Mouse (Mus musculus) hindbrain, postnatal 0 days (tissue): ENCODE measurements at regions not wholly inside any gene's neighbourhood (a gene's known extent, or its start where the extent isn't known, plus 50 kb on each side); places are given as distances from the start of the nearest gene placed in this dataset.

Experiments used
- ATAC-seq: fragments of 200-750 bp; cut with Nextera tagmentation; 2 replicates; pipeline ENCODE4 v1.8.0; 2017; ENCODE audit warnings: mild to moderate bottlenecking, moderate TSS enrichment, moderate library complexity
- DNase-seq: peaks from one replicate; pipeline ENCODE4 v3.0.0-alpha.2; 2015; ENCODE audit warnings: low spot score
- H3K27ac ChIP-seq: fragments of 300-500 bp; sonication (generic); 2 replicates; pipeline ENCODE4 v1.5.1; 2014; ENCODE audit warnings: mild to moderate bottlenecking
- H3K27me3 ChIP-seq: fragments of 300-500 bp; sonication (generic); 2 replicates; pipeline ENCODE4 v1.6.1; 2014; ENCODE audit warnings: low read length, mixed read lengths; ENCODE audit not compliant: insufficient read depth
- H3K36me3 ChIP-seq: fragments of 300-500 bp; sonication (generic); 2 replicates; pipeline ENCODE4 v1.6.1; 2014; ENCODE audit warnings: low read length, mixed read lengths; ENCODE audit not compliant: insufficient read depth
- H3K4me1 ChIP-seq: fragments of 300-500 bp; sonication (generic); 2 replicates; pipeline ENCODE4 v1.6.1; 2014; ENCODE audit warnings: antibody characterized with exemption, low read length, mixed read lengths; ENCODE audit not compliant: insufficient read depth
- H3K4me2 ChIP-seq: fragments of 300-500 bp; sonication (generic); 2 replicates; pipeline ENCODE4 v1.6.1; 2014; ENCODE audit warnings: low read depth, mild to moderate bottlenecking, low read length, moderate library complexity, mixed read lengths
- H3K4me3 ChIP-seq: fragments of 300-500 bp; sonication (generic); 2 replicates; pipeline ENCODE4 v1.5.1; 2014; ENCODE audit warnings: low read length
- H3K9ac ChIP-seq: fragments of 300-500 bp; sonication (generic); replicated peaks from 2 replicates; pipeline ENCODE4 v1.6.1; 2014; ENCODE audit warnings: mild to moderate bottlenecking, low read length, moderate library complexity, mixed read lengths
- H3K9me3 ChIP-seq: fragments of 300-500 bp; sonication (generic); 2 replicates; pipeline ENCODE4 v1.6.1; 2016; ENCODE audit warnings: low read length, mixed read lengths
- CTCF ChIP-seq: IDR thresholded peaks from 2 replicates; pipeline ENCODE4 v1.5.1; 2016; ENCODE audit warnings: antibody characterized with exemption, control low read depth, low read depth
- WGBS: fragments of 180-500 bp; shearing (Covaris S2); extraction: QIAGEN DNeasy Blood & Tissue Kit; methylation state at CpG from one replicate; pipeline ENCODE4 v1.1.7; 2014; 5-methylcytosine and 5-hydroxymethylcytosine counted together

DNA sequence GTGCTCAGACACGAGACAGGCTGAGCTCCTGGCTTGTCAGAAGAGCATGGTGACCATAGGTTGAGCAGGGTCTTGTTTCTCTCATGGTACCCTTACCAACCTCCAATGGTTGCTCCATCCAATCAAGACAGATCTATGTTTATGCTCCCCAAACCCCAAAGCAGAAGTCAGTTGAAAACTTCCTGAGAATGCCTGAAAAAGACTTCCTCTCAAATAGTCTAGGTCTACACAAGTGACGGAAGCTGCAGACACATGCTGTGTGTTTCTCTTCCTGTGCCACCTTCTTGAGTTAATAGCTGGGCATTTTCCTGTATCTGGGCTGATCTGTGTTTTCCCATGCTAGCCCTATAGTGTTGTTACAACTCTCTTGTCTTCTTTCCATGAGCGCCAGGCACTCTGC, 274.2 kb downstream of the Cdh26 start:
- Histone ChIP-seq H3K4me1 (no peaks in the 10 kb centered on the region), H3K9me3 (no peaks in the 10 kb centered on the region), H3K9ac (no peak overlapping the region), H3K4me2 (no peak overlapping the region), H3K4me3 (no peak overlapping the region), H3K27me3 (no peaks in the 10 kb centered on the region), H3K27ac (no peak overlapping the region), H3K36me3 (no peaks in the 10 kb centered on the region)
- TF ChIP-seq CTCF, result no peak
- DNase-seq (no peak), ATAC-seq (no peak)
- 82% methylated on average over 3 of the region's 3 CpGs for WGBS

DNA sequence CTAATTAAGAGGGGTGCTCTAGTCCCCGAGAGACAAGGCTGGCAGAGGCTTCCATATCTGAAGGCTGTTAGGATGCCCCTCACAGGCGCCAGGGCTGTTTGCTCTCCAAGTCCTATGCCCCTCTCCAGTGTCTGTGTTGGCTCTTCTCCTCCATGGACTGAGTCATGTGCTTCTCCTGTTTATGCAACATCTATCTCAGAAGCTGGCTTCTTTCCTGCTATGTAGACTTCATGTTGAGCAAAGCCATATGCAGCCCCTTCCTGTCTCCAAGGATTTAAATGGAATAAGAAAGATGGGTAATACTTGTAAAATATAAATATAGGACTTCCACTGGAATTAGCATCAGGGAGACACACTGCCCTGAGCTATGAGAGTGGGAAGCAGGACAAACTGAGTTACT, 278.3 kb downstream of the Cdh26 start:
- no peak for ATAC-seq
- TF ChIP-seq CTCF, result no peak
- H3K4me2 ChIP-seq, result no peak overlapping the region
- no peak overlapping the region for H3K9ac ChIP-seq
- no peaks in the 10 kb centered on the region for H3K9me3 ChIP-seq
- H3K4me3 ChIP-seq, result no peak overlapping the region
- H3K36me3 ChIP-seq, result no peaks in the 10 kb centered on the region
- no peak overlapping the region for H3K27ac ChIP-seq
- no peaks in the 10 kb centered on the region for H3K4me1 ChIP-seq
- H3K27me3 ChIP-seq, result no peaks in the 10 kb centered on the region
- WGBS, result 74% methylated on average over 2 of the region's 2 CpGs
- no peak for DNase-seq

DNA sequence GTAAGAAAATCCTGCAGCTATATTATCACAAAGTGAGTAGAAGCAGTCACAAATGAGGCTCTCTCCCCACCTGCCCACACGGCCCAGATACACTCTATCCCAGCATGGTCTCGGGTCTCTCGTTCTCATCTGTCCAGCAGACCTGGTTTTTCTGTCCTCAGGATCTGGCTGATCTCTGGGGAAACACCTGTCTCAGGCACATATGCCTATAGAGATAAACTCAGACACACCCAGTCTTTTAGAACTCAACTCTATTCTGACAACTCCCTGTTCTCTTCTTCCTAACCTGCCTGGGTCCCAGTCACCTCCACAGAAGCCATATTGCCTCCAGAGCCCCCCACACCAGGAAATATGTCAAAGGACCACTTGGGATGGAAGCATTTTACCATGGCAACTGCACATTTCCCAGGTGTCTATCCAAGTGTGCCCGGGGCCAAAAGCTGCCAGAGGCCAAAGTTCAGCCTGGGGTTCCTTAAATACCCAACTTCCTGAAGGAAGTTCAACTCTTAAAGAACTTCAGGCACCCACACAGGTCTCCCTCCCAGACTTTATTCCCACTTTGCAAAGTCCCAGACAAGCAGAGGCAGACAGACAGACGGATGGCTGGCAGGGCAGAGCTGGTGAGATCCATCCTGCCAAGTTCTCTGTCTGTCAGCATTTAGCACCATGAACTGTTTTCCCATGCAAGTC, 279.0 kb downstream of the Cdh26 start:
- H3K9me3 ChIP-seq, result no peaks in the 10 kb centered on the region
- H3K27me3 ChIP-seq, result no peaks in the 10 kb centered on the region
- H3K4me2 ChIP-seq, result no peak overlapping the region
- H3K9ac ChIP-seq, result no peak overlapping the region
- TF ChIP-seq CTCF, result no peak
- 80% methylated on average over 5 of the region's 5 CpGs for WGBS
- no peaks in the 10 kb centered on the region for H3K36me3 ChIP-seq
- H3K4me3 ChIP-seq, result no peak overlapping the region
- H3K4me1 ChIP-seq, result no peaks in the 10 kb centered on the region
- no peak overlapping the region for H3K27ac ChIP-seq
- DNase-seq, result no peak
- ATAC-seq, result no peak

DNA sequence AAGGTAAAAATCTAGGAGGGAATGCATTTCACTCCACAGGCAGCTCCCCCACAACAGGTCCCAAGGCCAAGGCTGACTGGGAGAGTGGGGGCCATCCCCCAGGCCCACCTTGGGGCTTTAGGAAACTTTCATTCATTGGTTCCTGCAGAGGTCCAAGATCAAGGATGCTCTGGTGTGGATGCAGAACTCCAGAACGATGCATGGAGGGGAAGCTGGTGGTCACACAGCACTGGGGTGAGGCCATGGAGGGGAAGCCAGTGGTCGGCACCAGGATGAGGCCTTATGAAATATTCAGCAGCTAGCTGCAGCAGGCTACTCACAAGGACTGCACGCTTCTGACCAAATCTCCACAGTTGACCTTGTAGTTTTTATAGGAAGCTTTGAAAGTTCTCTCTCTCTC, 279.7 kb downstream of the Cdh26 start:
- H3K36me3 ChIP-seq, result no peaks in the 10 kb centered on the region

DNA sequence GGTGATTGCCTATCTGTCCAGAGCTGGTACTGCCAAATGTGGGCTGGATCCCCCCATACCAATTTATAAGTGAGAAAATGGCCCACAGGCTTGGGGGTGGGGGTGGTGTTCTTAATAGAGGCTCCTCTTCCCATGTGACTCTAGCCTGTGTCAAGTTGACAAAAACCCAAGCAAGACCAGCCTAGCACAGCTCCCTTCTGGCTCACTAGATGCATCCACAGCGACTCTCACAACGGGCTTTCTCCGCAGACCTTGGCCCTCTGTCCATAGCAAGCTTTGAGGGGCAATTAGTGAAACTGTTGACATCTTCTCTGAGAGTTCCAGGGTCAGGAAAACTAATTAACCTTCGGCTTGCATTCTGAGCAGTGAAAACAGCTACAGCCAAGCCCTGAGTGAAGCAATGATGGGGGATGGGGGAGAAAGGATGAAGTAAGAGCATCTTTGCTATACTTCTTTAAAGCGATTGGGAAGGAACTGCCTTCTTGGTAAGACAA, 281.3 kb downstream of the Cdh26 start:
- H3K27me3 ChIP-seq, result no peaks in the 10 kb centered on the region
- H3K9ac ChIP-seq, result no peak overlapping the region
- ATAC-seq (no peak), DNase-seq (no peak)
- H3K36me3 ChIP-seq, result no peaks in the 10 kb centered on the region
- H3K9me3 ChIP-seq, result no peaks in the 10 kb centered on the region
- no peaks in the 10 kb centered on the region for H3K4me1 ChIP-seq
- H3K27ac ChIP-seq, result no peak overlapping the region
- no peak overlapping the region for H3K4me3 ChIP-seq
- WGBS, result 61% methylated on average over 5 of the region's 5 CpGs
- no peak for TF ChIP-seq CTCF
- no peak overlapping the region for H3K4me2 ChIP-seq

More for the DNA sequence above, 279.7 kb downstream of the Cdh26 start:
- 79% methylated on average over 3 of the region's 3 CpGs for WGBS
- DNase-seq (no peak), ATAC-seq (no peak)
- Histone ChIP-seq H3K27me3 (no peaks in the 10 kb centered on the region), H3K27ac (no peak overlapping the region), H3K9me3 (no peaks in the 10 kb centered on the region), H3K9ac (no peak overlapping the region), H3K4me2 (no peak overlapping the region), H3K4me3 (no peak overlapping the region), H3K4me1 (no peaks in the 10 kb centered on the region)
- TF ChIP-seq CTCF, result no peak

DNA sequence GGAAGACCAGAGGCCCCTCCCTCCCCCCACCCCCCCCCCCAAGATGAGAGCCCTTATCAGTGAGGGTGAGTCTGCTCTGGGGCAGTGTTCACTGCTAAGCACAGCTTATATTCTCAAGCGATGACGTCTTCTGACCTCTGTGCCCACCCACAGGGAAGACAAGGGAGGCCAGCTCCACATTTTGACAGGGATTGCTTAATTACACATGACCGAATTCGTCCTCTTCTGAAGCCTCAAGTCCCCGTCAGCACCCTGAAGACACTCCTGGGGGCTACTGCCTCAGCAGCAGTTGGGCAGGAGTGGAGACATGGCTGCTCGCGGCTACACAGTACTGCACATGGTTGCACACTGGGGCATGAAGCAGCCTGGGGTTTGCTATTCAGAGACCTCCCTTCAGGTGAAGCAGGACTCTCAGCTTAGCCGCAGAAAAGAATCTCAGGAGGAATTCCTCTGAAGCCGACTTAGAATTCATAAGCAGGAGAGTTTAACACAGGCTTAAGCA, 282.1 kb downstream of the Cdh26 start:
- Histone ChIP-seq H3K9ac (no peak overlapping the region), H3K4me3 (no peak overlapping the region)
- TF ChIP-seq CTCF, result no peak

DNA sequence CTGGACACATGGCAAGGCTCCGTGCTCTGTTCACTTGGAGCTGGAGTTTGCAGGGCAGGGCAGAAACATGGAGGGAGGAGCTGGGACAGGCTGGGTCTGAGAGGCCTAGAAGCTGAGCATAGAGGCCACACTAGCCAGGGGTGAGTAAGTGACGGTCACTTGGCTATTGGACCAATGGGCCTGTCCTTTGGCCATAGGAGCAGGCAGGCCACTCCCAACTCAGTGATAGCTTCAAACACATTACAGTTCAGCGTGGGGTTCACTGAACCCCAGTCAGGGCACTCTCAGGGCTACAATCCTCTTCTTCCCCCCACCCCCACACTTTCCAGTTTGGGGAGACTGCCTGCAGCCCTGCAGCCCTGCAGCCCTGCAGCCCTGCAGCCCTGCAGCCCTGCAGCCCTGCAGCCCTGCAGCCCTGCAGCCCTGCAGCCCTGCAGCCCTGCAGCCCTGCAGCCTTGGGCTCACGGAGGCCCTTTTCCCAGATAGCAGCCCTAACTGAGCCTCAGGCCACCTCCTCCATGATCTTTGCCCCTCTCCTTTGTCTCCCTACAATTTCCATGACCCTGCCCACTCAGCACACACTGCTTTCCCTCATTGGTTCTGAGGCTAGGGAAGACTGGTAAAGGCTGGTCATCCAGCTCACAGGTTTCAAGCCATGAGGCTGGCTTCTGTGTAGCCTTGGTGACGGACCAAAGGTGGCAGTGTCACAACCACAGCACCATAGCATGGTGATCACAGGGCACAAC, 285.3 kb downstream of the Cdh26 start:
- no peak for ATAC-seq
- Histone ChIP-seq H3K27ac (no peak overlapping the region), H3K4me2 (no peak overlapping the region), H3K9me3 (no peaks in the 10 kb centered on the region), H3K4me3 (no peak overlapping the region), H3K9ac (no peak overlapping the region), H3K27me3 (no peaks in the 10 kb centered on the region), H3K36me3 (no peaks in the 10 kb centered on the region), H3K4me1 (no peaks in the 10 kb centered on the region)
- WGBS, result 71% methylated on average over 5 of the region's 5 CpGs
- no peak for DNase-seq
- no peak for TF ChIP-seq CTCF

More for the DNA sequence above, 282.1 kb downstream of the Cdh26 start:
- ATAC-seq, result no peak
- Histone ChIP-seq H3K4me2 (no peak overlapping the region), H3K27ac (no peak overlapping the region), H3K4me1 (no peaks in the 10 kb centered on the region), H3K27me3 (no peaks in the 10 kb centered on the region), H3K9me3 (no peaks in the 10 kb centered on the region), H3K36me3 (no peaks in the 10 kb centered on the region)
- DNase-seq, result no peak
- 57% methylated on average over 9 of the region's 9 CpGs for WGBS
